Mouse (Mus musculus) thymus, adult 2 months (tissue): ENCODE data around the gene Tnrc6c.

Source experiments
- CTCF ChIP-seq: fragments of 200-500 bp; IDR thresholded peaks from 2 replicates; pipeline ENCODE4 v1.5.1; 2012; ENCODE audit warnings: mild to moderate bottlenecking, control low read depth, low read length, moderate library complexity, borderline replicate concordance; ENCODE audit not compliant: control insufficient read depth, poor library complexity, insufficient read depth; ENCODE audit errors: extremely low read depth
- POLR2A ChIP-seq: fragments of 200-500 bp; IDR thresholded peaks from 2 replicates; pipeline ENCODE4 v1.6.1; 2012; ENCODE audit warnings: mild to moderate bottlenecking, low read length, control low read depth, moderate library complexity; ENCODE audit not compliant: control insufficient read depth, poor library complexity, insufficient read depth; ENCODE audit errors: extremely low read depth

DNA sequence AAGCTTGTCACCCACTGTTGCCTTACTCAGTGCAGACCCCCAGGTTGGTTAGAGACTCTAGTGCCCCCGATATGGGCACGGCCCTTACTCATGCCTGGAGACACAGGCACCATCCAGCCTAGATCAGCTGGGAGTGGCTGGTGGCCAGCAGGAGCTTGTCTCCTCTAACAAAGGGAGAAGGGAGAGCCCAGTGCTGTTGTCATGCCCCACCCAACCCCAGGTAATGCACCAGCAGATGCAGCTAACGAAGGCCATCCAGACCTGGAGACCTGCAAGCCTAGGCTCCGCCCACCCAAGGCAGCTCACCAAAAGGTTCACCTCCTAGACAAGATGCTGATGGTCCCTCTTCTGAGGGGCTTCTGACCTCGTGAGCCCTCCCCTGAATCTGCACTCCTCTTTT, 111.3 kb downstream of the Tnrc6c start:
- TF ChIP-seq CTCF (no peak), POLR2A (no peak)
